Mouse (Mus musculus): ENCODE results near the gene Gpr61.

- TF ChIP-seq CTCF (conservative IDR thresholded peaks at IDR 0.05 in 1 of 2, IDR thresholded peaks at IDR 0.05 in 1 of 2; ENCODE audit: low read depth in 2 of 2, low read length in 2 of 2) (no peak), USF2 (conservative IDR thresholded peaks at IDR 0.05; ENCODE audit: low read depth, low read length) (no peak), ZKSCAN1 (IDR thresholded peaks at IDR 0.05; ENCODE audit: borderline replicate concordance, low read depth, low read length) (no peak), MEF2A (IDR thresholded peaks at IDR 0.05; ENCODE audit: borderline replicate concordance, low read depth, low read length) (no peak)
Observed at GRCm38 (mm10) chr3:108131821-108132220, 22.9 kb downstream of the Gpr61 start.

Data from CH12.LX (cell line).